In genomic region chr3:84430152-84430551, GRCm38 (mm10) we compare ENCODE assay signal across 18 mouse cellular contexts. TPM values are rescaled to one million over a fixed set of nuclear protein-coding genes. Genes with fewer than 3 reads are reported as not detected.
DNase-seq lines count a peak whose midpoint lies in the region; ATAC-seq and TF ChIP-seq lines count a peak whose summit lies in the region.
"Had no signal": no experiment of that assay in that cellular context is flagged by ENCODE, and none has a peak within 500 bp of the region (broad histone marks: within the 10 kb centered on the region; RNA-seq: fewer than 3 reads in every experiment).

No protein-coding gene starts in this region.

- no peaks in the 10 kb centered on the region for H3K27me3 ChIP-seq in embryonic facial prominence, embryonic 14.5 days (replicated peaks; ENCODE audit: control insufficient read depth, insufficient read depth, low read length)
- 0 out of 2 replicates have a peak, but pooled peaks cover 15% of the 10 kb centered on the region for H3K27me3 ChIP-seq in embryonic facial prominence, embryonic 10.5 days (replicated peaks; ENCODE audit: low read depth, poor library complexity, severe bottlenecking)
- H3K27me3 ChIP-seq in kidney, postnatal 0 days (ENCODE audit: insufficient read depth, low read length), result no peaks in the 10 kb centered on the region
- H3K27me3 ChIP-seq in kidney, embryonic 14.5 days (ENCODE audit: control insufficient read depth, insufficient read depth, low read length), result no peaks in the 10 kb centered on the region
- no peaks in the 10 kb centered on the region for H3K27me3 ChIP-seq in intestine, postnatal 0 days (replicated peaks; ENCODE audit: control insufficient read depth, insufficient read depth, low read length)
- peaks cover 12% of the 10 kb centered on the region for H3K27me3 ChIP-seq in liver, embryonic 11.5 days (replicated peaks; ENCODE audit: control insufficient read depth, insufficient read depth, low read length)
- H3K27me3 ChIP-seq: neural tube, embryonic 15.5 days had no signal

- no peaks in the 10 kb centered on the region for H3K36me3 ChIP-seq in embryonic facial prominence, embryonic 14.5 days (ENCODE audit: control insufficient read depth, insufficient read depth, low read length)
- H3K36me3 ChIP-seq in embryonic facial prominence, embryonic 10.5 days (replicated peaks), result no peaks in the 10 kb centered on the region
- no peaks in the 10 kb centered on the region for H3K36me3 ChIP-seq in kidney, postnatal 0 days (ENCODE audit: insufficient read depth, low read length)
- no peaks in the 10 kb centered on the region for H3K36me3 ChIP-seq in kidney, embryonic 14.5 days (ENCODE audit: control insufficient read depth, insufficient read depth, low read length)
- H3K36me3 ChIP-seq in intestine, postnatal 0 days (ENCODE audit: control insufficient read depth, insufficient read depth), result no peaks in the 10 kb centered on the region
- no peaks in the 10 kb centered on the region for H3K36me3 ChIP-seq in liver, embryonic 11.5 days (ENCODE audit: control insufficient read depth, insufficient read depth, low read length)
- H3K36me3 ChIP-seq: neural tube, embryonic 15.5 days had no signal

- TF ChIP-seq CTCF in kidney, postnatal 0 days (IDR thresholded peaks at IDR 0.05; ENCODE audit: low read depth), result no peak
- no peak for TF ChIP-seq CTCF in intestine, postnatal 0 days (IDR thresholded peaks at IDR 0.05; ENCODE audit: low read depth)

- no peak overlapping the region for H3K27ac ChIP-seq in embryonic facial prominence, embryonic 14.5 days (replicated peaks; ENCODE audit: low read depth, low read length)
- no peak overlapping the region; the same call in 1 of the 2 replicates for H3K27ac ChIP-seq in embryonic facial prominence, embryonic 10.5 days (replicated peaks)
- H3K27ac ChIP-seq in kidney, postnatal 0 days, result peak overlapping the region; percentile 21; the same call in 1 of the 2 replicates
- H3K27ac ChIP-seq in kidney, embryonic 14.5 days (ENCODE audit: low read depth, low read length), result no peak overlapping the region
- peak overlapping the region; percentile 75 for H3K27ac ChIP-seq in intestine, postnatal 0 days (ENCODE audit: low read depth, low read length)
- H3K27ac ChIP-seq in liver, embryonic 11.5 days (ENCODE audit: low read depth, low read length), result no peak overlapping the region
- H3K27ac ChIP-seq: neural tube, embryonic 15.5 days had no signal

- DNase-seq in embryonic facial prominence, embryonic 14.5 days (ENCODE audit: low spot score), result peak; percentile 13
- no peak for DNase-seq in embryonic facial prominence, embryonic 10.5 days (ENCODE audit: low spot score)
- DNase-seq in kidney, postnatal 0 days (ENCODE audit: low spot score), result no peak
- peak; percentile 48 for DNase-seq in Muller cell, postnatal 12 days (ENCODE audit: inconsistent ontology term)
- DNase-seq in liver, embryonic 11.5 days (ENCODE audit: low spot score), result no peak
- DNase-seq in c-Kit-positive CD71-positive TER-119-positive erythroid progenitor cells, embryonic 14.5 days (ENCODE audit: low spot score), result no peak
- DNase-seq: adrenal gland, postnatal 36 days; cerebellum, postnatal 25 days; gastrocnemius, postnatal 10 days; liver; lung, postnatal 10 days; thymus, adult 18-20 months had no signal

- ATAC-seq in embryonic facial prominence, embryonic 14.5 days (ENCODE audit: low read depth), result no peak
- ATAC-seq in kidney, postnatal 0 days (replicated peaks; ENCODE audit: low FRiP score, low read depth), result no peak
- no peak for ATAC-seq in kidney, embryonic 14.5 days (ENCODE audit: low FRiP score, low TSS enrichment)
- no peak for ATAC-seq in intestine, postnatal 0 days
- no peak for ATAC-seq in liver, embryonic 11.5 days (replicated peaks; ENCODE audit: low FRiP score)
- ATAC-seq: activated CD4-positive, CD25-positive, alpha-beta regulatory T cell, adult 4 months; inflammation-experienced regulatory T-cells, adult 6 months had no signal

- peaks cover 15% of the 10 kb centered on the region for H3K4me1 ChIP-seq in embryonic facial prominence, embryonic 14.5 days (ENCODE audit: control insufficient read depth, insufficient read depth, low read length)
- H3K4me1 ChIP-seq in embryonic facial prominence, embryonic 10.5 days, result peaks cover 39% of the 10 kb centered on the region
- peaks cover 3% of the 10 kb centered on the region; the same call in 1 of the 2 replicates for H3K4me1 ChIP-seq in kidney, postnatal 0 days (replicated peaks; ENCODE audit: insufficient read depth, low read length)
- H3K4me1 ChIP-seq in kidney, embryonic 14.5 days (ENCODE audit: control insufficient read depth, insufficient read depth, low read length), result peaks cover 16% of the 10 kb centered on the region
- peaks cover 26% of the 10 kb centered on the region for H3K4me1 ChIP-seq in intestine, postnatal 0 days (replicated peaks; ENCODE audit: control insufficient read depth, insufficient read depth, low read length)
- no peaks in the 10 kb centered on the region for H3K4me1 ChIP-seq in liver, embryonic 11.5 days (replicated peaks; ENCODE audit: control insufficient read depth, insufficient read depth, low read length)

- H3K4me3 ChIP-seq in embryonic facial prominence, embryonic 14.5 days (ENCODE audit: low read depth, low read length), result no peak overlapping the region
- H3K4me3 ChIP-seq in embryonic facial prominence, embryonic 10.5 days, result no peak overlapping the region
- H3K4me3 ChIP-seq in kidney, postnatal 0 days (replicated peaks; ENCODE audit: low read depth, low read length), result no peak overlapping the region
- no peak overlapping the region for H3K4me3 ChIP-seq in kidney, embryonic 14.5 days (ENCODE audit: low read length)
- no peak overlapping the region for H3K4me3 ChIP-seq in intestine, postnatal 0 days (ENCODE audit: low read depth, low read length)
- H3K4me3 ChIP-seq in liver, embryonic 11.5 days (ENCODE audit: low read depth, low read length), result no peak overlapping the region
- H3K4me3 ChIP-seq: erythroblast, embryonic 14.5 days; neural tube, embryonic 15.5 days had no signal

- 21% methylated on average over 2 of the region's 2 CpGs for WGBS in embryonic facial prominence, embryonic 14.5 days
- 22% methylated on average over 2 of the region's 2 CpGs for WGBS in embryonic facial prominence, embryonic 10.5 days
- 21% methylated on average over 2 of the region's 2 CpGs for WGBS in kidney, postnatal 0 days
- 37% methylated on average over 2 of the region's 2 CpGs for WGBS in kidney, embryonic 14.5 days
- WGBS in intestine, postnatal 0 days, result 19% methylated on average over 2 of the region's 2 CpGs
- 34% methylated on average over 2 of the region's 2 CpGs for WGBS in liver, embryonic 11.5 days

- no peaks in the 10 kb centered on the region for H3K9me3 ChIP-seq in embryonic facial prominence, embryonic 14.5 days (ENCODE audit: control insufficient read depth, low read length)
- H3K9me3 ChIP-seq in embryonic facial prominence, embryonic 10.5 days, result no peaks in the 10 kb centered on the region
- no peaks in the 10 kb centered on the region for H3K9me3 ChIP-seq in kidney, postnatal 0 days (replicated peaks; ENCODE audit: low read length)
- H3K9me3 ChIP-seq in kidney, embryonic 14.5 days (ENCODE audit: control insufficient read depth, low read length), result no peaks in the 10 kb centered on the region
- H3K9me3 ChIP-seq in intestine, postnatal 0 days (ENCODE audit: control insufficient read depth), result no peaks in the 10 kb centered on the region
- no peaks in the 10 kb centered on the region for H3K9me3 ChIP-seq in liver, embryonic 11.5 days (ENCODE audit: control insufficient read depth, low read length)
- H3K9me3 ChIP-seq: neural tube, embryonic 15.5 days had no signal

- no peak overlapping the region for H3K9ac ChIP-seq in embryonic facial prominence, embryonic 14.5 days (ENCODE audit: low read depth, low read length)
- H3K9ac ChIP-seq in kidney, postnatal 0 days (ENCODE audit: low read depth, low read length), result no peak overlapping the region
- H3K9ac ChIP-seq in kidney, embryonic 14.5 days (ENCODE audit: low read depth, low read length), result no peak overlapping the region
- H3K9ac ChIP-seq in intestine, postnatal 0 days (ENCODE audit: low read depth, low read length), result no peak overlapping the region
- no peak overlapping the region for H3K9ac ChIP-seq in liver, embryonic 11.5 days (ENCODE audit: low read depth, low read length)
- H3K9ac ChIP-seq: neural tube, embryonic 15.5 days had no signal

- no peak overlapping the region for H3K4me2 ChIP-seq in embryonic facial prominence, embryonic 14.5 days (ENCODE audit: low read depth, low read length)
- H3K4me2 ChIP-seq in kidney, postnatal 0 days (ENCODE audit: low read length), result no peak overlapping the region
- H3K4me2 ChIP-seq in kidney, embryonic 14.5 days (replicated peaks; ENCODE audit: low read depth, low read length), result no peak overlapping the region
- no peak overlapping the region for H3K4me2 ChIP-seq in intestine, postnatal 0 days (replicated peaks; ENCODE audit: low read depth)
- H3K4me2 ChIP-seq in liver, embryonic 11.5 days, result no peak overlapping the region
- H3K4me2 ChIP-seq: neural tube, embryonic 15.5 days had no signal

RNA-seq across cellular contexts. Expression of gene Fhdc1, which starts 50.1 kb away (rescaled TPM):
- 6.2 and 6.8 TPM in 2 replicates for polyA plus RNA-seq in embryonic facial prominence, embryonic 14.5 days (2014; fragmentation: Nextera tagmentation; extraction: Ambion mirVana)
- 4.3 and 5.7 TPM in 2 replicates for polyA plus RNA-seq in embryonic facial prominence, embryonic 10.5 days (2016; fragmentation: Nextera tagmentation; extraction: Ambion mirVana)
- polyA plus RNA-seq in kidney, postnatal 0 days (2015; fragmentation: Nextera tagmentation; extraction: Ambion mirVana), result 3.3 and 4.0 TPM in 2 replicates
- polyA plus RNA-seq in kidney, embryonic 14.5 days (2014; fragmentation: Nextera tagmentation; extraction: Ambion mirVana), result 0.87 and 4.4 TPM in 2 replicates
- polyA plus RNA-seq in intestine, postnatal 0 days (2015; fragmentation: Nextera tagmentation; extraction: Ambion mirVana), result 9.8 and 10.8 TPM in 2 replicates
- 7.6 and 11.6 TPM in 2 replicates for polyA plus RNA-seq in liver, embryonic 11.5 days (2014; fragmentation: Nextera tagmentation; extraction: Ambion mirVana)

Comparison
In these comparisons a context has a peak if more than half of its experiments do, and no peak if none do; other contexts are left out.
1. DNase-seq: peak in embryonic facial prominence, embryonic 14.5 days (single experiment) and Muller cell, postnatal 12 days (single experiment); none in embryonic facial prominence, embryonic 10.5 days (single experiment), kidney, postnatal 0 days (single experiment), liver, embryonic 11.5 days (single experiment) and c-Kit-positive CD71-positive TER-119-positive erythroid progenitor cells, embryonic 14.5 days (single experiment).
2. H3K27ac ChIP-seq: peak in kidney, postnatal 0 days (single experiment) and intestine, postnatal 0 days (single experiment); none in embryonic facial prominence, embryonic 14.5 days (single experiment), embryonic facial prominence, embryonic 10.5 days (single experiment), kidney, embryonic 14.5 days (single experiment) and liver, embryonic 11.5 days (single experiment).